Mouse (Mus musculus): ENCODE results near the gene Ap1s1. TPM values are rescaled to one million over a fixed set of nuclear protein-coding genes. Genes with fewer than 3 reads are reported as not detected.

The Ap1s1 gene
- total and polyA plus RNA-seq, 3 experiments: 154 to 218 (median 211) TPM

DNA sequence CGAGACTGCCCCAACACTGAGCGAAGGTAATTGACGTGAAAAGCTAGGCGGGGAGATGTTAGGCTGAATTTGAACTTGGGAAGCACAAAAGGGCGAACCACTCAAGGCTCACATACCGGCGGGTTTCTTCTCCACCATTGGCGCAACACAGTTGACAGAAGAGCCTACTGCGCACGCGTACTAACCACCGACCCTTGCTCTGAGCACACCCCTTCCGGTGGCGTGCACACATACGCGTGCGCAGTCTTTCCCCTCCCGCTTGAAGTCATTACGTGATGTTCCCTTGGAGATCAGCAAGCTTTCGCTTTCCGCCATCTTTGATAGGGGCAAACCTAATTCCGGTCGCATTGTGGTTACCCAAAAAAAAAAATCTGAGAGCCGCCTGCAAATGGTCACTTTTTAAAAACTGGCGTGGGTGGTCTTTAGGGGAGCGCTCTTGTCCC is 59.2 kb downstream of the Ap1s1 start, which contains the start of gene Plod3:
Gene Plod3, plus strand, starts transcription at position 325 of the 443 bp plus-strand sequence.
- peaks cover 0 to 9% of the 10 kb centered on the region in 2 experiments; a peak in 2 of 4 replicates for H3K4me1 ChIP-seq (ENCODE audit: control insufficient read depth in 1 of 2, insufficient read depth in 2 of 2, low read length in 2 of 2)
- peaks cover 7% of the 10 kb centered on the region; the same call in 1 of the 2 replicates for H3K79me2 ChIP-seq (ENCODE audit: control insufficient read depth, insufficient read depth, low read length, poor library complexity)
- H3K9me3 ChIP-seq (replicated peaks; ENCODE audit: insufficient read depth, low read length): no peaks in the 10 kb centered on the region
- peak within 1 kb of the TSS; percentile 92 for H3K9ac ChIP-seq (ENCODE audit: control insufficient read depth, low read depth, low read length, poor library complexity, severe bottlenecking)
- H3K27me3 ChIP-seq (ENCODE audit: control insufficient read depth in 1 of 2, insufficient read depth in 2 of 2, low read length in 2 of 2): no peaks in the 10 kb centered on the region
- peak; percentile 99 for DNase-seq (ENCODE audit: low read depth, low spot score)
- H3K4me3 ChIP-seq (ENCODE audit: control insufficient read depth in 1 of 2, insufficient read depth in 1 of 2, low read depth in 2 of 2, low read length in 2 of 2): peak within 1 kb of the TSS; percentile 95
- H3K27ac ChIP-seq (ENCODE audit: control insufficient read depth, low read depth, low read length): peak within 1 kb of the TSS; percentile 77
- peaks cover 0 to 2% of the 10 kb centered on the region in 2 experiments; a peak in 1 of 4 replicates for H3K36me3 ChIP-seq (ENCODE audit: control insufficient read depth in 1 of 2, insufficient read depth in 2 of 2, low read length in 2 of 2)
- 0 out of 2 replicates have a peak, but pooled peaks have one; percentile 49 for TF ChIP-seq USF1 (IDR thresholded peaks at IDR 0.05; ENCODE audit: low read depth, low read length)
- TF ChIP-seq ELF1 (IDR thresholded peaks at IDR 0.05; ENCODE audit: low read depth, low read length): peak; percentile 86
- TF ChIP-seq MYC (IDR thresholded peaks at IDR 0.05; ENCODE audit: low read depth, low read length): peak; percentile 92
- TF ChIP-seq MXI1 (IDR thresholded peaks at IDR 0.05; ENCODE audit: low read depth, low read length): peak; percentile 66
- TF ChIP-seq MAZ (IDR thresholded peaks at IDR 0.05; ENCODE audit: low read depth, low read length): no peak; the same call in 1 of the 2 replicates
- no peak for TF ChIP-seq TAL1 (IDR thresholded peaks at IDR 0.05; ENCODE audit: low read length)
- TF ChIP-seq NRF1 (IDR thresholded peaks at IDR 0.05; ENCODE audit: insufficient read depth, low read depth, low read length, poor library complexity, severe bottlenecking): peak; percentile 94
- TF ChIP-seq MAFK (IDR thresholded peaks at IDR 0.05; ENCODE audit: borderline replicate concordance, low read depth, low read length): no peak
- peak; percentile 81 for TF ChIP-seq MYB (IDR thresholded peaks at IDR 0.05; ENCODE audit: low read depth, low read length)
- TF ChIP-seq ZNF384 (IDR thresholded peaks at IDR 0.05; ENCODE audit: low read depth, low read length): peak; percentile 94
- TF ChIP-seq SMC3 (IDR thresholded peaks at IDR 0.05; ENCODE audit: low read depth, low read length): no peak
- TF ChIP-seq RAD21 (IDR thresholded peaks at IDR 0.05; ENCODE audit: low read depth, low read length): no peak
- TF ChIP-seq KAT2A (conservative IDR thresholded peaks at IDR 0.05; ENCODE audit: low read depth, low read length): peak; percentile 78; the same call in 1 of the 2 replicates
- TF ChIP-seq NELFE (IDR thresholded peaks at IDR 0.05; ENCODE audit: low read depth, low read length): peak; percentile 81
- TF ChIP-seq EP300 (IDR thresholded peaks at IDR 0.05; ENCODE audit: low read depth in 1 of 2, low read length in 2 of 2): no peak; a peak in 2 of 4 replicates
- TF ChIP-seq TBP (IDR thresholded peaks at IDR 0.05; ENCODE audit: low read depth, low read length): peak; percentile 81; the same call in 1 of the 2 replicates
- TF ChIP-seq E2F4 (IDR thresholded peaks at IDR 0.05; ENCODE audit: borderline replicate concordance, low read depth, low read length): 0 out of 2 replicates have a peak, but pooled peaks have one; percentile 38
- TF ChIP-seq HCFC1 (IDR thresholded peaks at IDR 0.05; ENCODE audit: low read depth, low read length): peak; percentile 95
- TF ChIP-seq JUND (IDR thresholded peaks at IDR 0.05; ENCODE audit: low read depth, low read length): no peak
- peak; percentile 49 for TF ChIP-seq MAX (IDR thresholded peaks at IDR 0.05; ENCODE audit: low read length)
- no peak for TF ChIP-seq GABPA (IDR thresholded peaks at IDR 0.05; ENCODE audit: low read depth, low read length)
- no peak; the same call in 1 of the 2 replicates for TF ChIP-seq BHLHE40 (IDR thresholded peaks at IDR 0.05; ENCODE audit: borderline replicate concordance, low read depth, low read length)
- no peak for TF ChIP-seq ZC3H11A (IDR thresholded peaks at IDR 0.05; ENCODE audit: low read depth, low read length)
- TF ChIP-seq POLR2AphosphoS2 (IDR thresholded peaks at IDR 0.05; ENCODE audit: low read length): peak; percentile 77
- peak; percentile 47 to 77; a peak in 3 of 4 replicates for TF ChIP-seq POLR2A (IDR thresholded peaks at IDR 0.05; ENCODE audit: control insufficient read depth in 1 of 2, insufficient read depth in 1 of 2, low read depth in 1 of 2, low read length in 2 of 2, poor library complexity in 1 of 2)
- no peak for TF ChIP-seq USF2 (IDR thresholded peaks at IDR 0.05; ENCODE audit: borderline replicate concordance in 1 of 2, insufficient read depth in 1 of 2, low read depth in 1 of 2, low read length in 2 of 2)
- 0 out of 2 replicates have a peak, but pooled peaks have one; percentile 13 for TF ChIP-seq ZMIZ1 (IDR thresholded peaks at IDR 0.05; ENCODE audit: low read depth, low read length)
- TF ChIP-seq GATA1 (IDR thresholded peaks at IDR 0.05; ENCODE audit: low read depth, low read length): no peak
- 0 out of 2 replicates have a peak, but pooled peaks have one; percentile 24 for TF ChIP-seq RCOR1 (IDR thresholded peaks at IDR 0.05; ENCODE audit: low read depth, low read length)
- TF ChIP-seq UBTF (IDR thresholded peaks at IDR 0.05; ENCODE audit: borderline replicate concordance, insufficient read depth, low read depth, low read length): no peak
- TF ChIP-seq MEF2A (IDR thresholded peaks at IDR 0.05; ENCODE audit: extremely low read depth, insufficient replicate concordance, low read depth, low read length, poor library complexity, severe bottlenecking): no peak
- no peak for TF ChIP-seq POLR2AphosphoS5 (IDR thresholded peaks at IDR 0.05; ENCODE audit: borderline replicate concordance, low read depth, low read length)
- TF ChIP-seq ZKSCAN1 (IDR thresholded peaks at IDR 0.05; ENCODE audit: low read depth, low read length): no peak
- TF ChIP-seq TCF12 (IDR thresholded peaks at IDR 0.05; ENCODE audit: low read depth, low read length): peak; percentile 41
- 0 out of 2 replicates have a peak, but pooled peaks have one; percentile 60 for TF ChIP-seq CHD1 (IDR thresholded peaks at IDR 0.05; ENCODE audit: low read depth, low read length)
- peak; percentile 30; the same call in 1 of the 2 replicates for TF ChIP-seq ETS1 (IDR thresholded peaks at IDR 0.05; ENCODE audit: low read depth, low read length)
